Mouse (Mus musculus): Measurements from ENCODE around the gene Kat6b.

GRCm38 (mm10) chr14:21563584-21564118 lies 82.4 kb downstream of the Kat6b start:
- TF ChIP-seq POLR2A (IDR thresholded peaks at IDR 0.05; ENCODE audit: extremely low read depth, insufficient read depth, low read length) (no peak), CTCF (IDR thresholded peaks at IDR 0.05; ENCODE audit: extremely low read depth, insufficient read depth, low read length) (no peak)
